Mouse (Mus musculus): ENCODE measurements around the gene Il4. TPM values are rescaled to one million over a fixed set of nuclear protein-coding genes. Genes with fewer than 3 reads are reported as not detected.

Il4 gene
- polyA plus RNA-seq (2012; rRNA removed) = not detected in 2 replicates

GRCm38 (mm10) chr11:53618619-53619198, at the start of gene Il4:
Gene Il4 (minus strand): TSS chr11:53618669.
- no peaks in the 10 kb centered on the region for H3K4me1 ChIP-seq (ENCODE audit: control insufficient read depth, insufficient read depth, low read length)
- no peak for DNase-seq
- H3K27ac ChIP-seq (ENCODE audit: insufficient read depth, low read length) = no peak within 1 kb of the TSS
- no peaks in the 10 kb centered on the region for H3K27me3 ChIP-seq (ENCODE audit: control insufficient read depth, insufficient read depth, low read length)
- 92% methylated on average over 7 of the region's 7 CpGs for WGBS
- TF ChIP-seq CTCF (IDR thresholded peaks at IDR 0.05; ENCODE audit: borderline replicate concordance, insufficient read depth, low read depth, low read length) (no peak), POLR2A (IDR thresholded peaks at IDR 0.05; ENCODE audit: borderline replicate concordance, insufficient read depth, low read length) (no peak)
- H3K4me3 ChIP-seq (replicated peaks; ENCODE audit: insufficient read depth, low read depth, low read length) = no peak within 1 kb of the TSS

- Histone ChIP-seq H3K27ac (ENCODE audit: insufficient read depth, low read length) (no peak overlapping the region), H3K4me1 (ENCODE audit: control insufficient read depth, insufficient read depth, low read length) (peaks cover 3% of the 10 kb centered on the region), H3K4me3 (replicated peaks; ENCODE audit: insufficient read depth, low read depth, low read length) (no peak overlapping the region), H3K27me3 (ENCODE audit: control insufficient read depth, insufficient read depth, low read length) (no peaks in the 10 kb centered on the region)
- no peak for DNase-seq
- TF ChIP-seq CTCF (IDR thresholded peaks at IDR 0.05; ENCODE audit: borderline replicate concordance, insufficient read depth, low read depth, low read length) (no peak), POLR2A (IDR thresholded peaks at IDR 0.05; ENCODE audit: borderline replicate concordance, insufficient read depth, low read length) (no peak)
- 71% methylated on average over 5 of the region's 5 CpGs for WGBS
Measured at GRCm38 (mm10) chr11:53664091-53664490, 45.6 kb upstream of the Il4 start.

- Histone ChIP-seq H3K4me1 (ENCODE audit: control insufficient read depth, insufficient read depth, low read length) (peaks cover 3% of the 10 kb centered on the region), H3K27me3 (ENCODE audit: control insufficient read depth, insufficient read depth, low read length) (no peaks in the 10 kb centered on the region), H3K4me3 (replicated peaks; ENCODE audit: insufficient read depth, low read depth, low read length) (no peak overlapping the region), H3K27ac (ENCODE audit: insufficient read depth, low read length) (no peak overlapping the region)
- TF ChIP-seq POLR2A (IDR thresholded peaks at IDR 0.05; ENCODE audit: borderline replicate concordance, insufficient read depth, low read length) = no peak
- no peak for TF ChIP-seq CTCF (IDR thresholded peaks at IDR 0.05; ENCODE audit: borderline replicate concordance, insufficient read depth, low read depth, low read length)
- 37% methylated on average over 14 of the region's 14 CpGs for WGBS
- DNase-seq = peak in 1 of 2 experiments; percentile 6
Measured at GRCm38 (mm10) chr11:53662794-53663674, 44.6 kb upstream of the Il4 start.

GRCm38 (mm10) chr11:53657828-53658227, 39.4 kb upstream of the Il4 start:
- no peak overlapping the region for H3K27ac ChIP-seq (ENCODE audit: insufficient read depth, low read length)
- TF ChIP-seq CTCF (IDR thresholded peaks at IDR 0.05; ENCODE audit: borderline replicate concordance, insufficient read depth, low read depth, low read length) (no peak), POLR2A (IDR thresholded peaks at IDR 0.05; ENCODE audit: borderline replicate concordance, insufficient read depth, low read length) (no peak)
- no peaks in the 10 kb centered on the region for H3K27me3 ChIP-seq (ENCODE audit: control insufficient read depth, insufficient read depth, low read length)
- H3K4me1 ChIP-seq (ENCODE audit: control insufficient read depth, insufficient read depth, low read length) = no peaks in the 10 kb centered on the region
- 90% methylated on average over 6 of the region's 6 CpGs for WGBS
- H3K4me3 ChIP-seq (replicated peaks; ENCODE audit: insufficient read depth, low read depth, low read length) = no peak overlapping the region
- no peak for DNase-seq

- H3K4me3 ChIP-seq (replicated peaks; ENCODE audit: insufficient read depth, low read depth, low read length) = no peak overlapping the region
- no peaks in the 10 kb centered on the region for H3K27me3 ChIP-seq (ENCODE audit: control insufficient read depth, insufficient read depth, low read length)
- no peaks in the 10 kb centered on the region for H3K4me1 ChIP-seq (ENCODE audit: control insufficient read depth, insufficient read depth, low read length)
- 86% methylated on average over 8 of the region's 8 CpGs for WGBS
- DNase-seq = no peak
- TF ChIP-seq POLR2A (IDR thresholded peaks at IDR 0.05; ENCODE audit: borderline replicate concordance, insufficient read depth, low read length) (no peak), CTCF (IDR thresholded peaks at IDR 0.05; ENCODE audit: borderline replicate concordance, insufficient read depth, low read depth, low read length) (no peak)
- H3K27ac ChIP-seq (ENCODE audit: insufficient read depth, low read length) = no peak overlapping the region
Measured at GRCm38 (mm10) chr11:53657381-53657780, 38.9 kb upstream of the Il4 start.

GRCm38 (mm10) chr11:53656558-53657202, 38.2 kb upstream of the Il4 start:
- DNase-seq = no peak
- 90% methylated on average over 9 of the region's 9 CpGs for WGBS
- H3K27me3 ChIP-seq (ENCODE audit: control insufficient read depth, insufficient read depth, low read length) = no peaks in the 10 kb centered on the region
- H3K4me3 ChIP-seq (replicated peaks; ENCODE audit: insufficient read depth, low read depth, low read length) = no peak overlapping the region
- no peak overlapping the region for H3K27ac ChIP-seq (ENCODE audit: insufficient read depth, low read length)
- no peaks in the 10 kb centered on the region for H3K4me1 ChIP-seq (ENCODE audit: control insufficient read depth, insufficient read depth, low read length)
- no peak for TF ChIP-seq CTCF (IDR thresholded peaks at IDR 0.05; ENCODE audit: borderline replicate concordance, insufficient read depth, low read depth, low read length)
- no peak for TF ChIP-seq POLR2A (IDR thresholded peaks at IDR 0.05; ENCODE audit: borderline replicate concordance, insufficient read depth, low read length)

GRCm38 (mm10) chr11:53655043-53655442, 36.6 kb upstream of the Il4 start:
- Histone ChIP-seq H3K27ac (ENCODE audit: insufficient read depth, low read length) (no peak overlapping the region), H3K27me3 (ENCODE audit: control insufficient read depth, insufficient read depth, low read length) (no peaks in the 10 kb centered on the region), H3K4me1 (ENCODE audit: control insufficient read depth, insufficient read depth, low read length) (no peaks in the 10 kb centered on the region), H3K4me3 (replicated peaks; ENCODE audit: insufficient read depth, low read depth, low read length) (no peak overlapping the region)
- DNase-seq = no peak
- 89% methylated on average over 5 of the region's 5 CpGs for WGBS
- no peak for TF ChIP-seq POLR2A (IDR thresholded peaks at IDR 0.05; ENCODE audit: borderline replicate concordance, insufficient read depth, low read length)
- no peak for TF ChIP-seq CTCF (IDR thresholded peaks at IDR 0.05; ENCODE audit: borderline replicate concordance, insufficient read depth, low read depth, low read length)
